Mouse (Mus musculus): ENCODE results near the gene Cryba2.

DNA sequence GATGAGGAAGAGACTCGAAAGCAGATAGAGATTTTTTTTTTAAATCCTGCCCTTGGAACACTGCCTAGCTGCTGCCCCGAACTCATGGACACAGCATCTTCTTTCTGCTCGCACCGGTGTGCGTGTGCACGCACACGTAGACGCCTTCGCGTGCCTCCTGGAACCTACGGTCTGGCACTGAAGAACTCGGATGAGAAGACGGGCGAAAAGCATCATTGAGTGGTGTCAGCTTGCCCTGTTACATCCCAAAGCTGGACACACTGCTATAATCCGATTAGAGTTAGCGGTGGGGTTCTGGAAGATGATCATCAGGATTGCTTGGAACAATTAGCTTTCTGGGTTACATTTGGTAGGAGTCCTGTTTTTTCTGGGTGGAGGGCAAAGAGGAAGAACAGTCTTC is 34.1 kb downstream of the Cryba2 start:
- no peak for TF ChIP-seq CTCF (IDR thresholded peaks at IDR 0.05; ENCODE audit: low read depth)
- no peak for TF ChIP-seq EP300 (IDR thresholded peaks at IDR 0.05; ENCODE audit: low read depth)
